24 mouse cellular contexts compared by ENCODE assay signal in genomic region chr5:134936051-134936450, GRCm38 (mm10). TPM values are rescaled to one million over a fixed set of nuclear protein-coding genes. Genes with fewer than 3 reads are reported as not detected.
A peak's percentile ranks its signal among the peaks of the same experiment; 100 is the strongest.
DNase-seq lines count a peak whose midpoint lies in the region; TF ChIP-seq lines count a peak whose summit lies in the region.
"Had no signal": no experiment of that assay in that cellular context is flagged by ENCODE, and none has a peak within 500 bp of the region (broad histone marks: within the 10 kb centered on the region; RNA-seq: fewer than 3 reads in every experiment).

No protein-coding gene starts in this region.

- no peak for TF ChIP-seq POLR2A in MEL (IDR thresholded peaks at IDR 0.05; ENCODE audit: control insufficient read depth in 1 of 2, insufficient read depth in 1 of 2, low read depth in 1 of 2, low read length in 2 of 2, poor library complexity in 1 of 2)

- peaks cover 0 to 2% of the 10 kb centered on the region in 2 experiments; a peak in 1 of 4 replicates for H3K4me1 ChIP-seq in MEL (ENCODE audit: control insufficient read depth in 1 of 2, insufficient read depth in 2 of 2, low read length in 2 of 2)

- no peak overlapping the region for H3K4me3 ChIP-seq in MEL (ENCODE audit: control insufficient read depth in 1 of 2, insufficient read depth in 1 of 2, low read depth in 2 of 2, low read length in 2 of 2)
- H3K4me3 ChIP-seq: embryonic facial prominence, embryonic 10.5 days; forebrain, embryonic 13.5 days; heart, embryonic 10.5 days; hindbrain, embryonic 13.5 days had no signal

- no peak for TF ChIP-seq EP300 in MEL (IDR thresholded peaks at IDR 0.05; ENCODE audit: low read depth in 1 of 2, low read length in 2 of 2)

- DNase-seq in lung, postnatal 25 days (ENCODE audit: low spot score): peak; percentile 39
- no peak for DNase-seq in lung, postnatal 4 days
- DNase-seq in MEL (ENCODE audit: low read depth, low spot score): peak; percentile 17
- peak; percentile 35 for DNase-seq in ZHBTc4 (ENCODE audit: low read depth, low spot score)
- DNase-seq in frontal cortex, postnatal 36 days (ENCODE audit: low spot score in 2 of 2): no peak
- DNase-seq in natural killer cell, adult 2 months (ENCODE audit: low spot score in 2 of 2): no peak
- DNase-seq: adrenal gland, adult 2 months; adrenal gland, postnatal 25 days; cerebellum, adult 2 months; cerebellum, postnatal 10 days; forebrain, postnatal 0 days; gastrocnemius, postnatal 36 days; heart, adult 18-20 months; heart, postnatal 10 days had no signal

- no peaks in the 10 kb centered on the region for H3K27me3 ChIP-seq in MEL (ENCODE audit: control insufficient read depth in 1 of 2, insufficient read depth in 2 of 2, low read length in 2 of 2)
- H3K27me3 ChIP-seq: forebrain, embryonic 13.5 days; hindbrain, embryonic 13.5 days had no signal

- H3K79me2 ChIP-seq in MEL (ENCODE audit: control insufficient read depth, insufficient read depth, low read length, poor library complexity): no peaks in the 10 kb centered on the region

- no peaks in the 10 kb centered on the region for H3K9me3 ChIP-seq in MEL (replicated peaks; ENCODE audit: insufficient read depth, low read length)
- H3K9me3 ChIP-seq: embryonic facial prominence, embryonic 10.5 days; forebrain, embryonic 13.5 days; G1E; heart, embryonic 10.5 days; hindbrain, embryonic 13.5 days had no signal

- no peak for TF ChIP-seq CTCF in MEL (IDR thresholded peaks at IDR 0.05 in 2 of 3, conservative IDR thresholded peaks at IDR 0.05 in 1 of 3; ENCODE audit: control insufficient read depth in 1 of 3, insufficient read depth in 1 of 3, low read depth in 2 of 3, low read length in 3 of 3, poor library complexity in 1 of 3, severe bottlenecking in 1 of 3)

- H3K9ac ChIP-seq in MEL (ENCODE audit: control insufficient read depth, low read depth, low read length, poor library complexity, severe bottlenecking): no peak overlapping the region
- H3K9ac ChIP-seq: forebrain, embryonic 13.5 days; forebrain, postnatal 0 days; hindbrain, embryonic 13.5 days had no signal

- no peak for TF ChIP-seq RAD21 in MEL (IDR thresholded peaks at IDR 0.05; ENCODE audit: low read depth, low read length)

- no peak overlapping the region for H3K27ac ChIP-seq in MEL (ENCODE audit: control insufficient read depth, low read depth, low read length)
- H3K27ac ChIP-seq: embryonic facial prominence, embryonic 10.5 days; forebrain, embryonic 13.5 days; heart, embryonic 10.5 days; hindbrain, embryonic 13.5 days; hindbrain, postnatal 0 days had no signal

- no peaks in the 10 kb centered on the region for H3K36me3 ChIP-seq in MEL (ENCODE audit: control insufficient read depth in 1 of 2, insufficient read depth in 2 of 2, low read length in 2 of 2)
- H3K36me3 ChIP-seq: hindbrain, embryonic 13.5 days had no signal

TF ChIP-seq in MEL, 35 proteins besides CTCF, POLR2A, EP300 and RAD21:
- no peak for TF ChIP-seq NELFE (IDR thresholded peaks at IDR 0.05; ENCODE audit: low read depth, low read length)
- no peak for TF ChIP-seq ZNF384 (IDR thresholded peaks at IDR 0.05; ENCODE audit: low read depth, low read length)
- no peak for TF ChIP-seq GATA1 (IDR thresholded peaks at IDR 0.05; ENCODE audit: low read depth, low read length)
- TF ChIP-seq JUND (IDR thresholded peaks at IDR 0.05; ENCODE audit: low read depth, low read length): no peak
- no peak for TF ChIP-seq USF2 (IDR thresholded peaks at IDR 0.05; ENCODE audit: borderline replicate concordance in 1 of 2, insufficient read depth in 1 of 2, low read depth in 1 of 2, low read length in 2 of 2)
- TF ChIP-seq RCOR1 (IDR thresholded peaks at IDR 0.05; ENCODE audit: low read depth, low read length): no peak
- TF ChIP-seq ZMIZ1 (IDR thresholded peaks at IDR 0.05; ENCODE audit: low read depth, low read length): no peak
- no peak for TF ChIP-seq ZC3H11A (IDR thresholded peaks at IDR 0.05; ENCODE audit: low read depth, low read length)
TF ChIP-seq in MEL: peak in this region for 0.

RNA-seq across cellular contexts. Expression of gene Mettl27, which starts 3.9 kb away (rescaled TPM):
- 0.75 and 0.96 TPM in 2 replicates for total RNA-seq in MEL (2012; rRNA removed)
- polyA plus RNA-seq in MEL (2012; ENCODE audit: insufficient read depth in 1 of 2, insufficient read length in 2 of 2, low read depth in 1 of 2, low replicate concordance in 2 of 2, missing spikeins in 1 of 2): 1 to 10 TPM in 1 of 2 experiments, not detected in 1; 3.1 TPM

RNA-seq across cellular contexts. Expression of gene Cldn4, which starts 10.7 kb away (rescaled TPM):
- 0.08 TPM in 1 of 2 replicates, not detected in the other for total RNA-seq in MEL (2012; rRNA removed)
- polyA plus RNA-seq in MEL (2012; ENCODE audit: insufficient read depth in 1 of 2, insufficient read length in 2 of 2, low read depth in 1 of 2, low replicate concordance in 2 of 2, missing spikeins in 1 of 2): under 1 TPM in 1 of 2 experiments, not detected in 1; 0.04 TPM
- total RNA-seq: adrenal gland, adult 2 months; adrenal gland, postnatal 25 days; forebrain, postnatal 0 days; gastrocnemius, adult 8-10 months; gastrocnemius, postnatal 36 days; hematopoietic stem cell, adult 5-6 weeks; hindbrain, postnatal 0 days had no signal
- polyA plus RNA-seq: adrenal gland, adult 2 months; forebrain, embryonic 13.5 days; forebrain, postnatal 0 days; G1E; hindbrain, embryonic 13.5 days; hindbrain, postnatal 0 days had no signal

RNA-seq across cellular contexts. Expression of gene Cldn13, which starts 20.7 kb away (rescaled TPM):
- total RNA-seq in MEL (2012; rRNA removed): 5.4 and 13.1 TPM in 2 replicates
- polyA plus RNA-seq in MEL (2012; ENCODE audit: insufficient read depth in 1 of 2, insufficient read length in 2 of 2, low read depth in 1 of 2, low replicate concordance in 2 of 2, missing spikeins in 1 of 2): 1 to 10 TPM in 1 of 2 experiments, not detected in 1; 5.7 TPM
- total RNA-seq: adrenal gland, adult 2 months; adrenal gland, postnatal 25 days; forebrain, postnatal 0 days; gastrocnemius, adult 8-10 months; gastrocnemius, postnatal 36 days; heart, adult 18-20 months; heart, postnatal 10 days; hindbrain, postnatal 0 days had no signal
- polyA plus RNA-seq: adrenal gland, adult 2 months; cerebellum, adult 2 months; forebrain, embryonic 13.5 days; forebrain, postnatal 0 days; G1E; hindbrain, embryonic 13.5 days; hindbrain, postnatal 0 days had no signal

RNA-seq across cellular contexts. Expression of gene Tmem270, which starts 29.5 kb away (rescaled TPM):
- total RNA-seq in MEL (2012; rRNA removed): not detected in 2 replicates
- polyA plus RNA-seq in MEL (2012; ENCODE audit: insufficient read depth in 1 of 2, insufficient read length in 2 of 2, low read depth in 1 of 2, low replicate concordance in 2 of 2, missing spikeins in 1 of 2): not detected
- total RNA-seq: adrenal gland, adult 2 months; adrenal gland, postnatal 25 days; forebrain, postnatal 0 days; G1E; gastrocnemius, adult 8-10 months; gastrocnemius, postnatal 36 days; heart, adult 18-20 months; heart, postnatal 10 days; hematopoietic stem cell, adult 5-6 weeks; hindbrain, postnatal 0 days had no signal
- polyA plus RNA-seq: adrenal gland, adult 2 months; cerebellum, adult 2 months; embryonic facial prominence, embryonic 10.5 days; embryonic facial prominence, embryonic 14.5 days; forebrain, embryonic 13.5 days; forebrain, postnatal 0 days; G1E; heart, embryonic 10.5 days; heart, embryonic 14.5 days; hindbrain, embryonic 13.5 days; hindbrain, postnatal 0 days had no signal

RNA-seq across cellular contexts. Expression of gene Cldn3, which starts 50.0 kb away (rescaled TPM):
- not detected in 2 replicates for total RNA-seq in MEL (2012; rRNA removed)
- polyA plus RNA-seq in MEL (2012; ENCODE audit: insufficient read depth in 1 of 2, insufficient read length in 2 of 2, low read depth in 1 of 2, low replicate concordance in 2 of 2, missing spikeins in 1 of 2): 1 to 10 TPM in 1 of 2 experiments, not detected in 1; 1.1 TPM
- total RNA-seq: G1E; gastrocnemius, adult 8-10 months; gastrocnemius, postnatal 36 days; hematopoietic stem cell, adult 5-6 weeks had no signal

Comparison
In these comparisons a context has a peak if more than half of its experiments do, and no peak if none do; other contexts are left out.
1. DNase-seq: peak in lung, postnatal 25 days (single experiment), MEL (single experiment) and ZHBTc4 (single experiment); none in lung, postnatal 4 days (0 of 2), frontal cortex, postnatal 36 days (0 of 2) and natural killer cell, adult 2 months (0 of 2).